Mouse (Mus musculus) gastrocnemius, postnatal 10 days (tissue): ENCODE data around the gene Srms. TPM values are rescaled to one million over a fixed set of nuclear protein-coding genes. Genes with fewer than 3 reads are reported as not detected.
A peak's percentile ranks its signal among the peaks of the same experiment; 100 is the strongest.

Source experiments
- DNase-seq: peaks from one replicate; pipeline ENCODE4 v3.0.0; 2021; ENCODE audit warnings: mixed read lengths
- total RNA-seq, 2 experiments: library from RNA; stranded (reverse); gene quantifications; 2 replicates each; pipeline ENCODE4 v1.2.3; 2021

Srms gene
- total RNA-seq, 2 experiments from 2014 or later: 0.12 to 0.14 TPM

- DNase-seq: no peak
Observed at GRCm38 (mm10) chr2:181160821-181161220, 52.2 kb downstream of the Srms start.

DNA sequence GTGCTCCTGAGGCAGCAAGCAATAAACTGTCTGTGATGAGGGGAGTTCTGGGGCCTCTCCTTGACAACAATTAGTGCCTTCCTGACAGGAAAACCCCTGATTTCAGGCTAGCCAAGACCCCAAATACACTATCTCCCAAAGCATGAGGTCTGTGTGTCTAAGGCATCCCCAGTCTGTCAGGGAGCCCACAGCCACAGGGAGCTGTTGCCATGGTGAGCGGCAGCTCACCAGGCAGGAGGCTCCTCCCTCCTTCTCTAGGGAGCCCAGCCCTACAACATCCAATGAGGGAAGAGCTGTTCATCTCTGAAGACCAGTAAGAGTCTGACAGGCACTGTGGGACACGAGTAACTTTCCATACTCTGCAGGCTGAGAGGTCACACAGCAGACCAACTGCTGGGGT lies 53.2 kb downstream of the Srms start:
- no peak for DNase-seq

DNA sequence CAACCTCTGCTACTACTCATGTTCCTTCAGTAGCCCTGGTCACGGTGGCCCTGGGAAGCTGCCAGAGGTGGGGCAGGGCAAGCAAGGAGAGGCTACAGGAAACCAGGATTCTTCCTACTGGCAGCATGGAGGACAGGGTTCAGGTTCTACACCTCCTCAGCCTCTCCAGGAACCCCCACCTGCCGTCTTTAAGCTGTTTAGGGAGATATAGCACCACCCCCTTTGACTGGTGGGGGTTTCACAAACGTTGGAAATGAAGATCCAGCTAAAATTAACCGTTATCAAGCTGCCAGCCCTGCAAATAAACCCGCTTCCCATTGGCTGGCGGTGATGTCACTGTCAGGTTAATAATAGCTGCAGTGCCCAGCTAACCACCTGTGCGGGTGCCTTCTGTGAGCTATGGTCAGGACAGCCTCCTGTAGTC lies 53.9 kb downstream of the Srms start:
- peak; percentile 57 for DNase-seq

GRCm38 (mm10) chr2:181158471-181158870 lies 54.5 kb downstream of the Srms start:
- DNase-seq: no peak

DNA sequence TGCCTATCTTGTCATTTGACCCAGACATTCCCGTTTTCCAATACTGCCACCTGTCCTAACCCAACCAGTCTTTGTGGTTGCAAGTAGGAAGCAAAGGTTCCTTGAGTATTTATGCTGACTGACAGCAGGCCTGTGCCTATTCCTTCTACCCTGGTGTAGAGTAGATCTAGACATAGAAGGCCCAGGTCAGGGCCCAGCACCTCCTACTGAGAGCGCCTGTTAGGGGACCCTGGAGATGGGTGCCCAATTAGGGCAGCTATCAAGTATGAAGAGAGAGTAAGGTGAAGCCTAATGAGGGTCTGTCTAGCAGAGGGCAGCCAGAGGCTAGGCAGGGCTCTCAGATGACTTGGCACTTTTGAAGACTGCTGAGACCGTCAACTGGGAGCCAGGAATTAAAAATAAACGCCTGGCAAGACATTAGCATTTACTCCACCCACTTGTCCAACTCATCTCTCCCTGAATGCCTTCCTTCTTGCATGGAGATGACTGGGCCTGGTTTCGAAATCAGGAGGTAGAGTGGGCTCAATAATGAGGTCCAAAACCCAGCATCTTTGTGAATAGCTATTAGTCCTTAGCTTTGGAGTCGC lies 55.2 kb downstream of the Srms start:
- no peak for DNase-seq

GRCm38 (mm10) chr2:181157180-181157579 lies 55.8 kb downstream of the Srms start:
- DNase-seq: no peak

GRCm38 (mm10) chr2:181156248-181157121 lies 56.5 kb downstream of the Srms start, which contains the start of gene Eef1a2:
Gene Eef1a2, minus strand, starts transcription at chr2:181157014.
- DNase-seq: peak; percentile 51

DNA sequence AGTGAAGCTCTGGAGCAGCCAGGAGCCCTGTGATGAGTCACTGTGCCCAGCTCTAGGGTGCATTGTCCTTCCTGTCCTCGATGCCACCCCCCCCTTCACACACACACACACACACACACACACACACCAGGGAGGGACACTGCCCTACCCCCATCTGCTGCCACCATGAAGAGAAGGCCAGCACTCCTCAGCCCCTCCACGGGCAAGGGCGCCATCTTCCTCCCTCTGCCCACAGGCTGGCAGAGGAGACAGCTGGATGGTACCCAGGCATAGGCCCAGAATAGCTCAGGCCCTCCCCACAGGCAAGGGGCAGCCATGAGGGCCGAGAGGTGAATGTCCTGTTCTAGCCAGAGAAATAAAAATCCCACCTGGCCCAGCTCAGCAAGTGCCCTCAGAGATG lies 57.2 kb downstream of the Srms start:
- DNase-seq: peak; percentile 48

Other genes with a start within 250 kb of the Srms start
- 10 to 100 TPM; 37.9 to 54.0 TPM for gene Arfgap1, start 246.0 kb downstream of the Srms start, total RNA-seq
- gene Col20a1, start 226.7 kb downstream of the Srms start, total RNA-seq: 1 to 10 TPM; 6.1 to 7.6 TPM
- gene Chrna4, start 169.6 kb downstream of the Srms start, total RNA-seq: 1 to 10 TPM; 2.6 to 2.8 TPM
- gene Kcnq2, start 77.9 kb downstream of the Srms start, total RNA-seq: under 1 TPM; 0.23 to 0.47 TPM
- gene Eef1a2, start 56.2 kb downstream of the Srms start, total RNA-seq: 1,000 to 10,000 TPM; 1,498 to 1,682 TPM
- gene Ppdpf, start 25.9 kb downstream of the Srms start, total RNA-seq: 10 to 100 TPM; 55.2 to 60.3 TPM
- not detected for gene Ptk6, start 10.4 kb downstream of the Srms start, total RNA-seq
- gene Fndc11, start 6.8 kb upstream of the Srms start, total RNA-seq: not detected
- gene Helz2, start 28.8 kb upstream of the Srms start, total RNA-seq: 1 to 10 TPM; 3.2 to 4.0 TPM
- 10 to 100 TPM in 1 of 2 experiments, 1 to 10 TPM in 1; 9.1 to 11.0 TPM for gene Gmeb2, start 74.8 kb upstream of the Srms start, total RNA-seq
- gene Stmn3, start 101.3 kb upstream of the Srms start, total RNA-seq: 1 to 10 TPM; 1.1 to 1.6 TPM
- gene Rtel1, start 106.6 kb upstream of the Srms start, total RNA-seq: 10 to 100 TPM; 21.1 to 23.0 TPM
- gene Zgpat, start 151.7 kb upstream of the Srms start, total RNA-seq: 10 to 100 TPM; 13.1 to 18.3 TPM
- gene Arfrp1, start 152.2 kb upstream of the Srms start, total RNA-seq: 10 to 100 TPM; 25.2 to 30.8 TPM
- 1 to 10 TPM; 5.8 to 9.7 TPM for gene Lime1, start 166.9 kb upstream of the Srms start, total RNA-seq
- 1 to 10 TPM; 5.8 to 8.4 TPM for gene Zbtb46, start 246.2 kb upstream of the Srms start, total RNA-seq